8 mouse cellular contexts compared by ENCODE assay signal in genomic region chr19:26607156-26607536, GRCm38 (mm10). TPM values are rescaled to one million over a fixed set of nuclear protein-coding genes. Genes with fewer than 3 reads are reported as not detected.
DNase-seq lines count a peak whose midpoint lies in the region; ATAC-seq lines count a peak whose summit lies in the region.

No protein-coding gene starts in this region.

- peaks cover 12% of the 10 kb centered on the region for H3K4me1 ChIP-seq in forebrain, embryonic 14.5 days (ENCODE audit: control insufficient read depth, insufficient read depth, low read length)
- H3K4me1 ChIP-seq in hindbrain, embryonic 12.5 days = peaks cover 19% of the 10 kb centered on the region
- peaks cover 24% of the 10 kb centered on the region for H3K4me1 ChIP-seq in midbrain, embryonic 15.5 days

- H3K36me3 ChIP-seq in forebrain, embryonic 14.5 days (ENCODE audit: control insufficient read depth, insufficient read depth, low read length) = no peaks in the 10 kb centered on the region
- H3K36me3 ChIP-seq in hindbrain, embryonic 12.5 days = no peaks in the 10 kb centered on the region
- H3K36me3 ChIP-seq in midbrain, embryonic 15.5 days (replicated peaks) = no peaks in the 10 kb centered on the region

- ATAC-seq in activated CD4-positive, CD25-positive, alpha-beta regulatory T cell, adult 4 months = peak; percentile 53
- ATAC-seq in forebrain, embryonic 14.5 days = peak; percentile 24
- 0 out of 2 replicates have a peak, but pooled peaks have one; percentile 18 for ATAC-seq in hindbrain, embryonic 12.5 days (ENCODE audit: low FRiP score)
- peak; percentile 16 for ATAC-seq in midbrain, embryonic 15.5 days (replicated peaks)

- no peaks in the 10 kb centered on the region for H3K27me3 ChIP-seq in forebrain, embryonic 14.5 days (replicated peaks; ENCODE audit: control insufficient read depth, insufficient read depth, low read length)
- H3K27me3 ChIP-seq in hindbrain, embryonic 12.5 days = peaks cover 51% of the 10 kb centered on the region
- H3K27me3 ChIP-seq in midbrain, embryonic 15.5 days (replicated peaks) = 0 out of 2 replicates have a peak, but pooled peaks cover 3% of the 10 kb centered on the region

- peak overlapping the region; percentile 100 for H3K4me2 ChIP-seq in forebrain, embryonic 14.5 days (ENCODE audit: low read length)
- peak overlapping the region; percentile 100 for H3K4me2 ChIP-seq in hindbrain, embryonic 12.5 days (replicated peaks)
- peak overlapping the region; percentile 100 for H3K4me2 ChIP-seq in midbrain, embryonic 15.5 days

- H3K4me3 ChIP-seq in forebrain, embryonic 14.5 days (ENCODE audit: low read depth, low read length) = peak overlapping the region; percentile 65
- H3K4me3 ChIP-seq in hindbrain, embryonic 12.5 days = peak overlapping the region; percentile 55
- H3K4me3 ChIP-seq in midbrain, embryonic 15.5 days = peak overlapping the region; percentile 94

- no peaks in the 10 kb centered on the region for H3K9me3 ChIP-seq in forebrain, embryonic 14.5 days (replicated peaks; ENCODE audit: control insufficient read depth, low read length)
- no peaks in the 10 kb centered on the region for H3K9me3 ChIP-seq in hindbrain, embryonic 12.5 days (replicated peaks)
- H3K9me3 ChIP-seq in midbrain, embryonic 15.5 days = no peaks in the 10 kb centered on the region

- peak; percentile 72 to 75 for DNase-seq in adrenal gland, adult 18-20 months (ENCODE audit: low spot score in 2 of 2)
- no peak for DNase-seq in adrenal gland, adult 2 months
- peak; percentile 64 for DNase-seq in forebrain, embryonic 14.5 days (ENCODE audit: low spot score)
- DNase-seq in liver = peak; percentile 35
- DNase-seq in spleen, postnatal 36 days (ENCODE audit: low spot score in 2 of 2) = peak; percentile 80 to 82

- no peak overlapping the region for H3K27ac ChIP-seq in forebrain, embryonic 14.5 days (ENCODE audit: low read depth, low read length)
- peak overlapping the region; percentile 17; the same call in 1 of the 2 replicates for H3K27ac ChIP-seq in hindbrain, embryonic 12.5 days
- peak overlapping the region; percentile 92 for H3K27ac ChIP-seq in midbrain, embryonic 15.5 days

- WGBS in forebrain, embryonic 14.5 days = 2% methylated on average over 47 of the region's 56 CpGs
- WGBS in hindbrain, embryonic 12.5 days = 1% methylated on average over 54 of the region's 56 CpGs
- WGBS in midbrain, embryonic 15.5 days = 0% methylated on average over 36 of the region's 56 CpGs

- H3K9ac ChIP-seq in forebrain, embryonic 14.5 days (ENCODE audit: low read length) = peak overlapping the region; percentile 69
- H3K9ac ChIP-seq in hindbrain, embryonic 12.5 days = peak overlapping the region; percentile 69
- peak overlapping the region; percentile 65 for H3K9ac ChIP-seq in midbrain, embryonic 15.5 days

RNA-seq across cellular contexts. Expression of gene Smarca2, which starts 2.3 kb away (rescaled TPM):
- total RNA-seq in adrenal gland, adult 18-20 months (2021) = 10 to 100 TPM; 67.3 to 85.3 TPM
- total RNA-seq in adrenal gland, adult 2 months (2021) = 10 to 100 TPM; 71.3 to 83.9 TPM
- polyA plus RNA-seq in adrenal gland, adult 2 months (2012; rRNA removed) = 26.2 and 30.4 TPM in 2 replicates
- polyA plus RNA-seq in activated CD4-positive, CD25-positive, alpha-beta regulatory T cell, adult 4 months (2017; shearing (Covaris generic)) = 10 to 100 TPM; 43.0 to 60.0 TPM
- polyA plus RNA-seq in forebrain, embryonic 14.5 days (2014; fragmentation: Nextera tagmentation; extraction: Ambion mirVana) = 57.2 and 90.7 TPM in 2 replicates
- polyA plus RNA-seq in hindbrain, embryonic 12.5 days (2016; fragmentation: Nextera tagmentation; extraction: Ambion mirVana) = 60.9 and 65.5 TPM in 2 replicates
- polyA plus RNA-seq in midbrain, embryonic 15.5 days (2015; fragmentation: Nextera tagmentation; extraction: Ambion mirVana) = 143 and 158 TPM in 2 replicates
